Mouse (Mus musculus) left cerebral cortex, postnatal 10 days (tissue): ENCODE measurements around the gene Ccdc39. TPM values are rescaled to one million over a fixed set of nuclear protein-coding genes. Genes with fewer than 3 reads are reported as not detected.

Experiments used
- DNase-seq, 2 experiments: peaks; one replicate each; pipeline ENCODE4 v3.0.0; 2021 to 2022; ENCODE audit warnings: low spot score in 2 of 2, mixed read lengths in 1 of 2; ENCODE audit errors: extremely low spot score in 1 of 2
- intact Hi-C: fragments of 180-260 bp; cut with DNase I; formaldehyde crosslinking; loops from one replicate; pipeline ENCODE4 v1.15.1; 2025
- total RNA-seq, 2 experiments: library from RNA; stranded (reverse); gene quantifications; 2 replicates each; pipeline ENCODE4 v1.2.3; 2021

Gene Ccdc39
- total RNA-seq, 2 experiments from 2014 or later: 44.1 to 48.8 TPM

GRCm38 (mm10) chr3:33800513-33800820 lies 43.6 kb downstream of the Ccdc39 start:
- intact Hi-C loops: loop anchor here (10.0 kb wide), 1 partner anchor 1066 kb away; the partner anchor contains the start of genes Mrpl47 and Ndufb5
- DNase-seq: no peak

GRCm38 (mm10) chr3:33799617-33800512 lies 44.2 kb downstream of the Ccdc39 start, which contains the start of gene Ttc14:
Gene Ttc14 (plus strand): TSS chr3:33799832.
- peak; percentile 94 to 99 for DNase-seq
- intact Hi-C loops: loop anchor here (10.0 kb wide), 2 partner anchors 665 to 1065 kb away; partner anchors contain the start of genes Mrpl47 and Ndufb5

- DNase-seq: peak in 1 of 2 experiments; percentile 28
- intact Hi-C loops: loop anchor here (5.0 to 10.0 kb wide), 2 partner anchors 656 to 879 kb away; no protein-coding TSS in a partner anchor
Observed at GRCm38 (mm10) chr3:33790975-33791374, 53.1 kb downstream of the Ccdc39 start.

Other genes starting within 250 kb of the Ccdc39 start
- gene Ttc14, start 44.5 kb downstream of the Ccdc39 start, total RNA-seq: 10 to 100 TPM; 70.4 to 75.2 TPM
- gene Fxr1, start 175.6 kb upstream of the Ccdc39 start, total RNA-seq: 10 to 100 TPM; 66.0 to 66.3 TPM
- gene Dnajc19, start 237.0 kb upstream of the Ccdc39 start, total RNA-seq: 10 to 100 TPM; 59.6 to 62.4 TPM